Mouse (Mus musculus): ENCODE results near the gene Znfx1.

Gene Znfx1

GRCm38 (mm10) chr2:167062965-167063880 lies at the start of gene Znfx1:
Znfx1 (minus strand) TSS chr2:167063015.
- DNase-seq (ENCODE audit: low read depth): peak; percentile 79

DNA sequence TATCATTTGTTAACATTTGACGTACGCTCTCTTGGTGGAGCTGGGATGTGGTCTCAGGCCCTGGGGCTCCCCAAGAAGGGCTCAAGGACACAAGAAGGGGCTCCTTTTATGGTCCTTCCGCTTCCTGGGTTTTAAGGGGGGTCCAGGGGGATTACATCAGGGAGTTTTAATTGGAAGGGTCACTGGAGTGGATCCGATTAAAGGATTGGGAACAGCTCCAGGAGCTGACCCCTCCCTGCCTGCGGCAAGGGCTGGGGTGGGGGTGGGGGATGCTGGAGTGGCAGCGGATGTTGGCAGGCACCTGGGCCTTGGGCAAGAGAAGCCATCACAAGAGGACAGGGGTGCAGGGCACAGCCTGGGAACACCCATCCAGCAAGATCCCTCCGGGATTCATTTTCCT lies 49.4 kb upstream of the Znfx1 start:
- no peak for DNase-seq (ENCODE audit: low read depth)

DNA sequence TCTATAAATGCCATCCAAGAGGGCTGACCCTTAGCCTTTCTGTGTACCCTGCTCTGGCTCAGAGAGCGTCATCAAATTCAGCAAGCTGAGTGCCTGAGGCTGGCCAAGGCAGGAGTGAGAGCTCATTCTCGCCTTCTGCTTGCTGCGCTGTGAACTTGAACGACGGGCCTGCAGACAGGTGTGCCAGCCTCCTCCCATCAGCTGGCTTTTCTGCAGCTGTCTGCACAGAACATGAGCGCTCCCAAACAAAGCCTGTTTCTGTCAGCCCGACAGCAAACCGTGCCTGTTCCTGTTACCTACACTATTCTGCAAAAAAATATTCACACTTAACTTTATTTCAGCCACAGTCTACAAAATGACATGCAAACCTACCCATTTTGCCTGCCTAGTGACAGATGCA lies 46.7 kb upstream of the Znfx1 start:
- DNase-seq (ENCODE audit: low read depth): no peak

GRCm38 (mm10) chr2:167103546-167103945 lies 40.7 kb upstream of the Znfx1 start:
- DNase-seq (ENCODE audit: low read depth): no peak

- no peak for DNase-seq (ENCODE audit: low read depth)
Observed at GRCm38 (mm10) chr2:167101743-167102441, 39.1 kb upstream of the Znfx1 start.

DNA sequence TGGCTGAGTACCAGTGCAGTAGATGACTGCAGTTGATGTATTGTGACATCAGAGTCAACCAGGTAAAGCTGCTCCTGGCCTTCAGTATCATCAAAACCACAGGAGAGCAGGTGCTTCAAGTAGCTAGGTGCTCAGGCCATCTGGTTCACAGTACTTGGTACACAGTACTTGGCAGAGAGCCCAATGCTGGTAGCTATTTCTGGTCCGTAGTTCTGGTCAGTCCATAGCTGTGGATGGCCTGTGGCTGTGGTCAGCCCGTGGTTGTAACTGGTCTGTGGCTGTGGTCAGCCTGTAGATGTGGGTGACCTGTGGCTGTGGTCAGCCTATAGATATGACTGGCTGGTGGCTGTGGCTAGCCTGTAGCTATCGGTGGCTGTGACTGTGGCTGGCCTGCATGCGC lies 31.9 kb upstream of the Znfx1 start:
- DNase-seq (ENCODE audit: low read depth): no peak

DNA sequence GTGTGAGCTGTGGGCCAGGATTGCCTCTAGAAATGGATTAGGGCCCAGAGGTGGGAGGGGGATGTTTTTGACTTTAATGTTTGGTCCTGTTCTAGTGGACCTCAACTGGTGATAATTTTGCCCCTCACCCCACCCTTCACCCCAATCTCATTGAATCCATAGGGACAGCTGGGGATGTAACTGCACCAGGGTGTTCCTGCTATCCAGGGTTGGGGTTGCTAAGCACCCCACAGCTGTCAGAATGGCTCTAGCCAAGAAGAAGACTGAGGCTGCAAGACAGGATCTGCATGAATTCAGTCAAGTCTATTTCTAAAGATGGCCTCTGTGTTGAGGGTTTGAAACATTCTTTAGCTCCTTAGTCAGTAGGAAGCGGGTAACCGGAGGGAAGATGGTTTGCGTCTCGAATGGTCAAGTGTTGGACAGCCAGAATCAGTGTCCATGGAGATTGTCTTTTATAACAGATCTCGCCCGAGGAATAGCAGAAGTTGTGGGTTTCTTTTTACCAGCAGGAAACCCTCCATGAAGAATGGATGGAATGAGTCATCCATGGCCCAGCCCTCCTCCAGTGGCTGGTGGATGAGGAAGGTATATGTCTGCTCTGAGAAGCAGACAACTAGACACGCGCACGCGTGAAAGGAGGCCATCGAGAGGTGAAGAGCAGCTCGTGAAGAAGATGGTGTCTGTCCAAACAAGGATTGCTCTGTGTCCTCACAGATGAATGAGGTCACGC lies 30.5 kb upstream of the Znfx1 start:
- no peak for DNase-seq (ENCODE audit: low read depth)

DNA sequence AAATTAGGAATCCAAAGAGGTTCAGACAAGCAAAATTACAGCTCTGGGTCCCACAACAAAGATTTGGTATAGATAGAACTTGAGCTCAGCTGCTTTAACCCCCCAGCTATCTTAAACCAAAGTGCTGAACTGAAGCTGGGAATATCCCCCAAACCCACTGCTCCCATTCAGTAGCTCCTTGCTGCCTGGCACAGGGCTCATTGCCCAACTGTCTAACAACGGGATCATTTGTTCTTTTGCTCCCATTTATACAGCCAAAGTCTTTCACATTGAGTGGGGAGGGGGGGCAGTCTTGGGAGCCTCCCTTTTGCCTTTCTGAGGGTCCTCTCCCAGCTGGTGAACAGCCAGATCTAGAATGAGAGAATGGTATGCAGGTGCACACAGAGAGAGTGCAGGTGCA lies 27.5 kb upstream of the Znfx1 start:
- no peak for DNase-seq (ENCODE audit: low read depth)

DNA sequence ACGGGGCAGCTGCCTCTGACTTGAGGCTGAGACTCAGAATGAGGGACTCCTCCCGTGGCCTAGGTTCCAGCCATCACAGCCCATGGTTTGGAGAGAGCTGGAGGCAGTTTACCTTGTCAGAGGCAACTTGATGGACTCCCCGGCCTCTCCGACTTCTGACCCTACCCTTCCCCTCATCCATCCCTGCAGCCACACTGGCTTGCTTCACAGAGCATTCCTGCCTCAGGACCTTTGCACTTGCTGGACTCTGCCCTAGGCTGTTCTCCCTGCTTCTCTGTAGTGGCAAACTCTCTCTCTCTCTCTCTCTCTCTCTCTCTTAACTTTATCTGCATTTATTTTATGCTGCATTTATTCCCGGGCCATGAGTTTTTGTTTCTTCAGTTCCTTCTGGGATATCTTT lies 24.0 kb upstream of the Znfx1 start:
- no peak for DNase-seq (ENCODE audit: low read depth)

- DNase-seq (ENCODE audit: low read depth): no peak
Observed at GRCm38 (mm10) chr2:167086092-167086491, 23.3 kb upstream of the Znfx1 start.

DNA sequence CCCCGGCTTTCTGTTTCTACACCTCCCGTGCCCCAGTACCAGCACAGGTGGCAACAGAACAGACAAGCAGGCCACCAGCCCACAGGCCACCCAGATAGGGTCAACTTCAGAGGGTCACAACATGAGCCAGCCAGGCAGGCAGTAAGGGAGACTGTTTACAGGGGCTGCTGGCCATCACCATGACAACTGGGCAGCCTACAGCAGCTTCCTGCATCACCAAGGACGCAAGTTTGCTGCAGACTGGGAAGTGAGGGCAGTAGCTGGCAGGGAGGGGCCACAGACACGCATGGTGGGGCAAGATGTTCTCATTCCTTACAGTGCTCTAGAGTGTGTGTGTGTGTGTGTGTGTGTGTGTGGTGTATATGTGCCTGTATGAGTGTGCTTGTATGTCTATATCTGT lies 18.8 kb upstream of the Znfx1 start:
- no peak for DNase-seq (ENCODE audit: low read depth)

DNA sequence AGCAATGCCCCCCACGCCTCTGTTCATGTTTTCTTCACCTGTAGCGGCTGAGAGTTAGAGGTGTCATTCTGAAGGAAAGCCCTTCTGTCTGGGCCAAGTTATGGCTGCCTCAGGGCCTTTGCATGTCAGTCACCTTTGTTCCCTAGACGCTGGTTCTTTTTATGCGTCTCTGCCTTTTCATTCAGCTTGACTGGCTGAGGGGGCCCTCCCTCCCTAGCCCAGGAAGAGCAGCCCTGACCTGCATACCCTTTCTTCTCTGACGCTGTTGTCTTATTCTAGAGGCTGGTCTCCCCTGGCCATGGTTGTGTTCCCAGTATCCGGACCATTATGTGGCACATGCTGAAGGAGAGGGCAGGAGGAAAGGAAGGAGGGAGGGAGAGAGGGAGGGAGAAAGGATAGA lies 18.3 kb upstream of the Znfx1 start:
- DNase-seq (ENCODE audit: low read depth): no peak

GRCm38 (mm10) chr2:167080387-167080786 lies 17.6 kb upstream of the Znfx1 start:
- DNase-seq (ENCODE audit: low read depth): no peak

GRCm38 (mm10) chr2:167079535-167080257 lies 16.9 kb upstream of the Znfx1 start:
- DNase-seq (ENCODE audit: low read depth): peak; percentile 50

DNA sequence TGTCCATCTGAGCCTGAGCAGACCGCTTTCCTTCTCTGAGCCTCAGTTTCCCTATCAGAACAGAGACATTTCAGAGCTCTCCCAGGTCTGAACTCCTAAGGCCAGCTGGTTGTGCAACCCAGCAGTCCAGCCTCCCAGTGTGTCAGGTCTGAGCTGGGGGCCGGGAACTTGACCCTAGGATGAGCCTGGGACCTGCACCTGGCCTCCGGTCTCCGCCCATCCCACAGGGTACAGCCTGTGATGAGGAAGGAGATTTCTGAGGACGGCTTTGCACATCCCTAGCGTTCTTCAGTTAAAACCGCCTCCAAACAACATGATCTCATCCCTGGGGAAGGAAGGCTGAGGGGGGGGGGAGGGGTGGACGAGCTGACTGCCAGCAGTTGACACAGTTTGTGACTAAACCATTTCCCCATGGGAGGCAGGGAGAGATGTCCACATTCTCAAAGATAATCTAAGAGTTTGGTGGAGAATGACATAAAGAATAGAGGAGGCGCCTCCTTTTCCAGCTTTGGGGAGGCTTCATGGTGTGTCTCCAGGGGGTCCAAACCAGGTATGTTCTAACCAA lies 16.2 kb upstream of the Znfx1 start:
- DNase-seq (ENCODE audit: low read depth): peak; percentile 27

GRCm38 (mm10) chr2:167078486-167078885 lies 15.7 kb upstream of the Znfx1 start:
- no peak for DNase-seq (ENCODE audit: low read depth)

DNA sequence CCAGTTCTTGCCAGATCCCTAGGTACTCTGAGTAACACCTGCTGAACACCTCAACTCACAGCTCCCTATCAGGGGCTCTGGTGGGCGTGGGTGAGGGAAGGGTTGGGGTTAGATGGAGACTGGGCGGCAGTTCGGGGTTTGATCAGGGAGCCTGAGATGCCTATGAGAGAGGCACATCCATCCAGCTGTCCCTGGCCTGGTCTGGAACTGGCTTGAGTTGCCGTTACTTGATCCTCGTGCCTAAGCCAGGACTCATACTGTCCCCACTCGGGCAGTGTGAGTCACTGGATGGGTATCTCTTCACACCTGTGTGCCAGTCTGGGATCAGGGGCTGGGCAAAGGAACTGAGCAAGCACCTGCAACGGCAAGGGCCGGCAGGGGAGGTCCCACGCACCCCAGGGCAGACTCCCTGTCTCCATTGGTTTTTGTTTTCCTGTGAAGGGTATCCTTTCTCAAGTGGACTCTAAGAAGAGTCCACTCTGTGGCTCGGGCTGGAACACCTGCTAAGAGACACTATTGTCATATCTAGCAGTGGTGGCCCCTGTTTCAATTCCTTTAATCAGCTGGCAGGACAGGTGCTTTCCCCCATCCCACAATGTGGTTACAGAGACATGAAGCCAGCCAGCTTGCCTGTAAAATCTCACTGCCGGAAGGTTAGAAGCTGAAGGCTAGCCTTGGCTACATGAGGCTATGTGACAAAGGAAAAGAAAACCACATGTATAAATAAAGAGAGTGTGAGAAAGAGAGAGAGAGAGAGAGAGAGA lies 14.6 kb upstream of the Znfx1 start:
- no peak for DNase-seq (ENCODE audit: low read depth)

- no peak for DNase-seq (ENCODE audit: low read depth)
Observed at GRCm38 (mm10) chr2:167076759-167077158, 13.9 kb upstream of the Znfx1 start.

DNA sequence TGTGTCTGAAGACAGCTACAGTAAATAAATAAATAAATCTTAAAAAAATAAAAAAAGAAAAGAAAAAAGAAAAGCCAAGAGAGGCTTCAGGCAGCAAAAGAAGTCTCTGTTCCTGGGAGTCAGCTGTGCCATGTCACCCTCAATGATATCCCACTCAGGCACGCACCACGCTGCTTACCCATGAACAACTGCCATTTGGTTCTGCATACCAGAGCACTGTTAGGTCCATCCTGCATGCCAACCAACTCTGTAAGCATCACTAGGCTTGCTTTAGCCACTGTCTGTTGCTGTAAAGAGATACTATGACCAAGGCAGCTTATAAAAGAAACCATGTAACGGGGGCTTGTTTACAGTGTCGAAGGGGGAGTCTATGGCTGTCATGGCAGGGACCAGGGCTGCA lies 13.5 kb upstream of the Znfx1 start:
- no peak for DNase-seq (ENCODE audit: low read depth)

GRCm38 (mm10) chr2:167074587-167074986 lies 11.8 kb upstream of the Znfx1 start:
- DNase-seq (ENCODE audit: low read depth): no peak

Data from fibroblast of lung, adult 2 months (primary cell).